In the genomic region with DNA sequence AAGGTAGTCTGAATTCAATTTTAAA, we compare ENCODE assay signal across 8 mouse cellular contexts. TPM values are rescaled to one million over a fixed set of nuclear protein-coding genes. Genes with fewer than 3 reads are reported as not detected.
DNase-seq lines count a peak whose midpoint lies in the region; ATAC-seq and TF ChIP-seq lines count a peak whose summit lies in the region.

TSS of gene Cish (plus strand) at position 11 of the 25 bp plus-strand sequence.

- TF ChIP-seq POLR2A in liver, adult 2 months (IDR thresholded peaks at IDR 0.05; ENCODE audit: extremely low read depth, insufficient read depth, low read length): no peak

- peaks cover 20% of the 10 kb centered on the region; the same call in 1 of the 2 replicates for H3K4me1 ChIP-seq in liver, adult 2 months (ENCODE audit: control insufficient read depth, insufficient read depth, low read length)
- H3K4me1 ChIP-seq in embryonic facial prominence, embryonic 10.5 days: peaks cover 35% of the 10 kb centered on the region
- peaks cover 27% of the 10 kb centered on the region for H3K4me1 ChIP-seq in midbrain, embryonic 10.5 days

- H3K4me3 ChIP-seq in liver, adult 2 months (ENCODE audit: insufficient read depth, low read depth, low read length): peak within 1 kb of the TSS; percentile 67
- H3K4me3 ChIP-seq in embryonic facial prominence, embryonic 10.5 days: peak within 1 kb of the TSS; percentile 68
- peak within 1 kb of the TSS; percentile 76 for H3K4me3 ChIP-seq in midbrain, embryonic 10.5 days

- peak within 1 kb of the TSS; percentile 83 for H3K9ac ChIP-seq in liver, adult 2 months (ENCODE audit: low read depth, low read length)

- no peak for TF ChIP-seq CTCF in liver, adult 2 months (IDR thresholded peaks at IDR 0.05; ENCODE audit: low read depth, low read length)

- peaks cover 11% of the 10 kb centered on the region; the same call in 1 of the 2 replicates for H3K36me3 ChIP-seq in liver, adult 2 months (ENCODE audit: control insufficient read depth, insufficient read depth, low read length)
- peaks cover 8% of the 10 kb centered on the region for H3K36me3 ChIP-seq in embryonic facial prominence, embryonic 10.5 days (replicated peaks)
- H3K36me3 ChIP-seq in midbrain, embryonic 10.5 days: peaks cover 6% of the 10 kb centered on the region

- peak within 1 kb of the TSS; percentile 99 for H3K27ac ChIP-seq in liver, adult 2 months (replicated peaks; ENCODE audit: insufficient read depth, low read depth, low read length)
- H3K27ac ChIP-seq in embryonic facial prominence, embryonic 10.5 days (replicated peaks): peak within 1 kb of the TSS; percentile 84
- peak within 1 kb of the TSS; percentile 87 for H3K27ac ChIP-seq in midbrain, embryonic 10.5 days (replicated peaks)

- DNase-seq in liver, adult 2 months (ENCODE audit: extremely low read depth, low read depth, low spot score): no peak
- no peak for DNase-seq in liver
- no peak for DNase-seq in embryonic facial prominence, embryonic 10.5 days (ENCODE audit: low spot score)
- DNase-seq in heart, postnatal 36 days: no peak
- no peak for DNase-seq in midbrain, embryonic 10.5 days (ENCODE audit: low spot score)
- DNase-seq in cerebellum, adult 18-20 months: no peak
- no peak for DNase-seq in lung, adult 18-20 months

- H3K9me3 ChIP-seq in embryonic facial prominence, embryonic 10.5 days: no peaks in the 10 kb centered on the region
- no peaks in the 10 kb centered on the region for H3K9me3 ChIP-seq in midbrain, embryonic 10.5 days (replicated peaks)

- no peak for ATAC-seq in megakaryocyte progenitor cell, adult 5-6 weeks (replicated peaks; ENCODE audit: poor library complexity)

- H3K27me3 ChIP-seq in liver, adult 2 months (ENCODE audit: control insufficient read depth, insufficient read depth, low read length): no peaks in the 10 kb centered on the region
- peaks cover 33% of the 10 kb centered on the region for H3K27me3 ChIP-seq in embryonic facial prominence, embryonic 10.5 days (replicated peaks; ENCODE audit: low read depth, poor library complexity, severe bottlenecking)
- peaks cover 38% of the 10 kb centered on the region for H3K27me3 ChIP-seq in midbrain, embryonic 10.5 days (ENCODE audit: low read depth, poor library complexity, severe bottlenecking)

- intact Hi-C loops in heart, postnatal 36 days (cut with DNase I): no loop called here

- H3K79me2 ChIP-seq in liver, adult 2 months (ENCODE audit: control insufficient read depth, insufficient read depth, low read length): peaks cover 11% of the 10 kb centered on the region; the same call in 1 of the 2 replicates

RNA-seq across cellular contexts. Expression of gene Cish, which starts in this region (rescaled TPM):
- 0.55 and 1.7 TPM in 2 replicates for total RNA-seq in liver, adult 2 months (2014; rRNA removed)
- 10.1 and 32.8 TPM in 2 replicates for polyA plus RNA-seq in liver, adult 2 months (2012; rRNA removed)
- 6.7 and 7.2 TPM in 2 replicates for polyA plus RNA-seq in embryonic facial prominence, embryonic 10.5 days (2016; fragmentation: Nextera tagmentation; extraction: Ambion mirVana)
- total RNA-seq in heart, postnatal 36 days (2021): 100 to 1,000 TPM; 145 to 149 TPM
- 7.3 and 7.5 TPM in 2 replicates for polyA plus RNA-seq in midbrain, embryonic 10.5 days (2016; fragmentation: Nextera tagmentation; extraction: Ambion mirVana)
- total RNA-seq in megakaryocyte progenitor cell, adult 5-6 weeks (2015): 0.51 and 0.86 TPM in 2 replicates
- total RNA-seq in megakaryocyte progenitor cell, adult 5-6 weeks (2017): 0.21 and 0.34 TPM in 2 replicates

Comparison
In these comparisons a context has a peak if more than half of its experiments do, and no peak if none do; other contexts are left out.
1. RNA of gene Cish (total RNA-seq): 145 to 149 TPM in heart, postnatal 36 days; 0.21 to 0.86 TPM in megakaryocyte progenitor cell, adult 5-6 weeks and 0.55 to 1.7 TPM in liver, adult 2 months; every median in the first group is over 10 times any median in the second.
2. Peak in every context shown above with its lines, with median percentiles within 50 percentile points of each other: H3K27ac ChIP-seq and H3K4me3 ChIP-seq.